Mouse (Mus musculus): ENCODE results near the gene Tmpo.

DNA sequence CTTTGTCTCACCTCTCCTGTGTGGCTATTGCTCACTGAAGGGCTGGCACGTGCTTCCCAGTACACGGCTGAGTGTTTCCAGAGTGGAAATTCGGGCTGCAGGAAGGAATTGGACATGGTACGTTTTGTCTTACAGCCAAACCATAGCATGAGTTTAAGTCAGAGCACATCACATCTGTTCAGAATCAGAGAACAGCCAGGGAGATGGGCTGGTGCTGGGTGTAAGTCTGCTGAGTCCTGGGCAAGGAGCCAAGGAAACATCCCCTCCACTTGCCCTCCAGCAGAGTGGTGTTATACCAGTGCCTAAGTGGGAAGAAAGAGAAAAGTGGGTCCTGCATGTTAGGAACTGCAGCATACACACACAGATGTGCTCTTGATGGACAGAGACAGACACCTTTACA lies 45.9 kb upstream of the Tmpo start:
- TF ChIP-seq CTCF (IDR thresholded peaks at IDR 0.05; ENCODE audit: low read depth, low read length) (no peak), EP300 (IDR thresholded peaks at IDR 0.05; ENCODE audit: insufficient read depth, low read depth, low read length) (no peak)

Measured in ES-Bruce4 (cell line).